Mouse (Mus musculus) ES-E14 (cell line): Measurements from ENCODE around the gene Slco2a1.

Experiments
- CHD2 ChIP-seq: IDR thresholded peaks from 2 replicates; pipeline ENCODE4 v1.6.1; 2014; ENCODE audit warnings: mild to moderate bottlenecking, low read depth, low read length, inconsistent platforms
- MAFK ChIP-seq: IDR thresholded peaks from 2 replicates; pipeline ENCODE4 v1.6.1; 2014; ENCODE audit warnings: mild to moderate bottlenecking, low read depth, low read length, inconsistent platforms; ENCODE audit not compliant: insufficient read depth
- ZNF384 ChIP-seq: IDR thresholded peaks from 2 replicates; pipeline ENCODE4 v1.6.1; 2012; ENCODE audit warnings: low read depth, low read length, inconsistent platforms

- no peak for TF ChIP-seq ZNF384
- TF ChIP-seq MAFK, result no peak
- no peak for TF ChIP-seq CHD2
These were observed 131.7 kb downstream of the Slco2a1 start for GRCm38 (mm10) chr9:103120231-103120630.
